Mouse (Mus musculus) T-cell, adult 66 days (primary cell): ENCODE results near the gene Ankrd33b. TPM values are rescaled to one million over a fixed set of nuclear protein-coding genes. Genes with fewer than 3 reads are reported as not detected.

Experiments used
- total RNA-seq, 2 experiments: library from RNA; stranded (reverse); gene quantifications; 3 replicates in 1 of 2; 4 replicates in 1 of 2; pipeline ENCODE4 v1.2.4; 2023

Gene Ankrd33b
- total RNA-seq, result not detected

GRCm38 (mm10) chr15:31367481-31368200 lies at the start of gene Ankrd33b:
Ankrd33b (minus strand) TSS chr15:31367726.

Other genes with a start within 250 kb of the Ankrd33b start
- gene Dap, start 143.4 kb downstream of the Ankrd33b start, total RNA-seq, result 10 to 100 TPM; 45.2 to 47.9 TPM
- 1 to 10 TPM; 2.0 to 2.5 TPM for gene Ropn1l, start 86.0 kb upstream of the Ankrd33b start, total RNA-seq
- gene March6, start 163.3 kb upstream of the Ankrd33b start, total RNA-seq, result 10 to 100 TPM; 60.4 to 62.8 TPM
- gene Cmbl, start 197.7 kb upstream of the Ankrd33b start, total RNA-seq, result not detected
- gene Cct5, start 234.1 kb upstream of the Ankrd33b start, total RNA-seq, result 100 to 1,000 TPM; 278 to 300 TPM
- 10 to 100 TPM; 15.4 to 20.9 TPM for gene Fam173b, start 234.1 kb upstream of the Ankrd33b start, total RNA-seq